Mouse (Mus musculus) CH12.LX (cell line): ENCODE data around the gene Hoxb2. TPM values are rescaled to one million over a fixed set of nuclear protein-coding genes. Genes with fewer than 3 reads are reported as not detected.

Source experiments
- DNase-seq: peaks from one replicate; pipeline ENCODE4 v3.0.0-alpha.2; 2013; ENCODE audit errors: extremely low read depth
- H3K27ac ChIP-seq: 2 replicates; pipeline ENCODE4 v1.5.1; 2012; ENCODE audit warnings: low read depth, mild to moderate bottlenecking, control low read depth, moderate library complexity; ENCODE audit not compliant: insufficient read depth
- H3K27me3 ChIP-seq: replicated peaks from 2 replicates; pipeline ENCODE3; 2012; ENCODE audit warnings: inconsistent platforms
- H3K36me3 ChIP-seq, 2 experiments: replicated peaks in 1 of 2; 2 replicates each; pipeline versions ENCODE3 to v1.6.1; 2012; ENCODE audit warnings: inconsistent platforms in 1 of 2, low read length in 1 of 2, mild to moderate bottlenecking in 1 of 2, mixed read lengths in 1 of 2, moderate library complexity in 1 of 2; ENCODE audit not compliant: control insufficient read depth in 1 of 2, insufficient read depth in 1 of 2
- H3K4me1 ChIP-seq, 2 experiments: 2 replicates each; pipeline ENCODE4 v1.6.1; 2012; ENCODE audit warnings: inconsistent platforms in 1 of 2, moderate library complexity in 1 of 2; ENCODE audit not compliant: insufficient read depth in 2 of 2, control insufficient read depth in 1 of 2
- H3K4me2 ChIP-seq: 2 replicates; pipeline ENCODE4 v1.6.1; 2012; ENCODE audit warnings: low read depth, mild to moderate bottlenecking, control low read depth; ENCODE audit not compliant: poor library complexity, insufficient read depth, severe bottlenecking
- H3K4me3 ChIP-seq, 3 experiments: fragments of 150-350 bp in 1 of 3; sonication (generic) in 1 of 3; replicated peaks in 1 of 3; 2 replicates each; pipeline versions ENCODE3 to v1.5.1; 2011 to 2012; ENCODE audit warnings: low read depth in 2 of 3, low read length in 2 of 3, mild to moderate bottlenecking in 2 of 3, moderate library complexity in 2 of 3, control low read depth in 1 of 3, improper control_type of control experiment in 1 of 3, inconsistent platforms in 1 of 3, mixed read lengths in 1 of 3; ENCODE audit not compliant: poor library complexity in 1 of 3
- H3K79me2 ChIP-seq: replicated peaks from 2 replicates; pipeline ENCODE4 v1.6.1; 2012; ENCODE audit warnings: mild to moderate bottlenecking, moderate library complexity; ENCODE audit not compliant: control insufficient read depth, poor library complexity, insufficient read depth, severe bottlenecking; ENCODE audit errors: extremely low read depth
- H3K9ac ChIP-seq: 2 replicates; pipeline ENCODE4 v1.6.1; 2012; ENCODE audit warnings: low read depth, mild to moderate bottlenecking, control low read depth, moderate library complexity; ENCODE audit not compliant: insufficient read depth
- H3K9me3 ChIP-seq: replicated peaks from 2 replicates; pipeline ENCODE3; 2012; ENCODE audit warnings: low read length, inconsistent platforms, mixed read lengths
- BHLHE40 ChIP-seq: IDR thresholded peaks from 2 replicates; pipeline ENCODE4 v1.6.1; 2011; ENCODE audit warnings: mild to moderate bottlenecking, low read depth, low read length, improper control_type of control experiment
- CHD1 ChIP-seq: IDR thresholded peaks from 2 replicates; pipeline ENCODE4 v1.6.1; 2012; ENCODE audit warnings: low read depth, low read length, improper control_type of control experiment, inconsistent platforms
- CHD2 ChIP-seq: IDR thresholded peaks from 2 replicates; pipeline ENCODE4 v1.6.1; 2011; ENCODE audit warnings: low read length, improper control_type of control experiment
- CTCF ChIP-seq, 2 experiments: IDR thresholded peaks in 1 of 2; conservative IDR thresholded peaks in 1 of 2; 2 replicates each; pipeline ENCODE4 v1.5.1; 2011 to 2012; ENCODE audit warnings: low read depth in 2 of 2, low read length in 2 of 2, improper control_type of control experiment in 1 of 2, inconsistent platforms in 1 of 2, mild to moderate bottlenecking in 1 of 2, moderate library complexity in 1 of 2
- E2F4 ChIP-seq: IDR thresholded peaks from 2 replicates; pipeline ENCODE4 v1.6.1; 2011; ENCODE audit warnings: low read depth, low read length, improper control_type of control experiment; ENCODE audit not compliant: insufficient replicate concordance
- IRF4 ChIP-seq: IDR thresholded peaks from 2 replicates; pipeline ENCODE4 v1.6.1; 2014; ENCODE audit warnings: low read depth, mild to moderate bottlenecking, inconsistent platforms, low read length, improper control_type of control experiment
- KAT2A ChIP-seq: IDR thresholded peaks from 2 replicates; pipeline ENCODE4 v1.6.1; 2012; ENCODE audit warnings: low read length, improper control_type of control experiment, inconsistent platforms; ENCODE audit not compliant: insufficient replicate concordance
- MAFK ChIP-seq: IDR thresholded peaks from 2 replicates; pipeline ENCODE4 v1.6.1; 2011; ENCODE audit warnings: low read length, improper control_type of control experiment; ENCODE audit not compliant: insufficient replicate concordance
- MAX ChIP-seq: IDR thresholded peaks from 2 replicates; pipeline ENCODE4 v1.6.1; 2011; ENCODE audit warnings: low read length, improper control_type of control experiment
- MAZ ChIP-seq: IDR thresholded peaks from 2 replicates; pipeline ENCODE4 v1.6.1; 2012; ENCODE audit warnings: low read depth, mild to moderate bottlenecking, inconsistent platforms, low read length, improper control_type of control experiment, moderate library complexity
- MEF2A ChIP-seq: IDR thresholded peaks from 2 replicates; pipeline ENCODE4 v1.6.1; 2014; ENCODE audit warnings: low read depth, mild to moderate bottlenecking, inconsistent platforms, low read length, improper control_type of control experiment, borderline replicate concordance
- POLR2A ChIP-seq: IDR thresholded peaks from 2 replicates; pipeline ENCODE4 v1.6.1; 2011; ENCODE audit warnings: low read depth, mild to moderate bottlenecking, improper control_type of control experiment, low read length
- RCOR1 ChIP-seq: conservative IDR thresholded peaks from 2 replicates; pipeline ENCODE4 v1.6.1; 2012; ENCODE audit warnings: low read depth, mild to moderate bottlenecking, inconsistent platforms, low read length, improper control_type of control experiment
- UBTF ChIP-seq: IDR thresholded peaks from 2 replicates; pipeline ENCODE4 v1.6.1; 2012; ENCODE audit warnings: low read depth, mild to moderate bottlenecking, inconsistent platforms, low read length, improper control_type of control experiment, moderate library complexity
- ZC3H11A ChIP-seq: IDR thresholded peaks from 2 replicates; pipeline ENCODE4 v1.6.1; 2012; ENCODE audit warnings: low read depth, mild to moderate bottlenecking, inconsistent platforms, low read length, improper control_type of control experiment
- ZMIZ1 ChIP-seq: IDR thresholded peaks from 2 replicates; pipeline ENCODE4 v1.6.1; 2012; ENCODE audit warnings: low read depth, mild to moderate bottlenecking, inconsistent platforms, low read length, improper control_type of control experiment
- ZNF384 ChIP-seq: IDR thresholded peaks from 2 replicates; pipeline ENCODE4 v1.6.1; 2012; ENCODE audit warnings: low read depth, low read length, improper control_type of control experiment, inconsistent platforms
- dilution Hi-C: fragments of 300-500 bp; cut with MboI; formaldehyde crosslinking; loops from 2 replicates; pipeline ENCODE4 v1.14.3; 2020; ENCODE audit warnings: low sequenced_read_pairs; ENCODE audit not compliant: extremely low pct_unique_long_range_greater_than_20kb, extremely low pct_ligation_motif_present
- in situ Hi-C: fragments of 300-500 bp; cut with MboI; formaldehyde crosslinking; loops from 3 replicates; pipeline ENCODE4 v1.14.3; 2019; ENCODE audit warnings: low sequenced_read_pairs, low pct_ligation_motif_present, low pct_unique_long_range_greater_than_20kb, mixed read lengths
- polyA plus RNA-seq: library from polyadenylated mRNA; unstranded; fragments of >175 nt; gene quantifications from 2 replicates; pipeline ENCODE4 v1.2.1, GENCODE M21; 2012; ENCODE audit warnings: low read depth; ENCODE audit not compliant: insufficient read length
- total RNA-seq, 2 experiments: library from RNA; depleted of rRNA; stranded (reverse); fragments of 300-350 nt in 1 of 2; fragments of >200 nt in 1 of 2; gene quantifications; 2 replicates each; pipeline ENCODE4 v1.2.3; 2012 to 2014

Gene Hoxb2
- total and polyA plus RNA-seq, 3 experiments, result not detected

- H3K27me3 ChIP-seq, result peaks cover 38% of the 10 kb centered on the region
- H3K9me3 ChIP-seq, result no peaks in the 10 kb centered on the region
- dilution Hi-C loops, result no loop called here
- peaks cover 4 to 16% of the 10 kb centered on the region in 2 experiments; a peak in 2 of 4 replicates for H3K4me1 ChIP-seq
- in situ Hi-C loops, result loop anchor here (25.0 kb wide), 1 partner anchor 220 kb away; no protein-coding TSS in a partner anchor
- no peak overlapping the region for H3K27ac ChIP-seq
- TF ChIP-seq UBTF (no peak), KAT2A (no peak), E2F4 (no peak), ZC3H11A (no peak), CHD1 (no peak), CHD2 (no peak), POLR2A (no peak), MEF2A (no peak), ZMIZ1 (no peak), MAZ (no peak), IRF4 (no peak)
- no peaks in the 10 kb centered on the region for H3K79me2 ChIP-seq
- H3K4me3 ChIP-seq, result no peak overlapping the region
- no peak overlapping the region for H3K4me2 ChIP-seq
- H3K9ac ChIP-seq, result no peak overlapping the region
- H3K36me3 ChIP-seq, result peaks cover 0 to 11% of the 10 kb centered on the region in 2 experiments
- DNase-seq, result no peak
Measured at GRCm38 (mm10) chr11:96316696-96317607, 33.4 kb upstream of the Hoxb2 start.

- H3K9ac ChIP-seq, result peak within 1 kb of the TSS; percentile 96
- peaks cover 0 to 11% of the 10 kb centered on the region in 2 experiments for H3K36me3 ChIP-seq
- peak within 1 kb of the TSS; percentile 76 to 98 (median 82) for H3K4me3 ChIP-seq
- no peaks in the 10 kb centered on the region for H3K79me2 ChIP-seq
- DNase-seq, result peak; percentile 10
- no peaks in the 10 kb centered on the region for H3K9me3 ChIP-seq
- H3K4me2 ChIP-seq, result peak within 1 kb of the TSS; percentile 81
- dilution Hi-C loops (no loop called here), in situ Hi-C loops (loop anchor here (25.0 kb wide), 1 partner anchor 220 kb away; no protein-coding TSS in a partner anchor)
- no peak for TF ChIP-seq CTCF (conservative IDR thresholded peaks at IDR 0.05 in 1 of 2, IDR thresholded peaks at IDR 0.05 in 1 of 2; ENCODE audit: low read depth in 2 of 2, low read length in 2 of 2)
- TF ChIP-seq MAX, result peak; percentile 40; the same call in 1 of the 2 replicates
- no peak for TF ChIP-seq MAFK
- 0 out of 2 replicates have a peak, but pooled peaks have one; percentile 30 for TF ChIP-seq CHD1
- peak; percentile 8; the same call in 1 of the 2 replicates for TF ChIP-seq MAZ
- TF ChIP-seq ZNF384, result no peak
- TF ChIP-seq BHLHE40, result 0 out of 2 replicates have a peak, but pooled peaks have one; percentile 4
- 0 out of 2 replicates have a peak, but pooled peaks have one; percentile 20 for TF ChIP-seq RCOR1
- TF ChIP-seq IRF4, result no peak
- peaks cover 31% of the 10 kb centered on the region for H3K27me3 ChIP-seq
- peaks cover 4 to 15% of the 10 kb centered on the region in 2 experiments; a peak in 2 of 4 replicates for H3K4me1 ChIP-seq
- H3K27ac ChIP-seq, result no peak within 1 kb of the TSS
Measured at GRCm38 (mm10) chr11:96317608-96318367, 32.5 kb upstream of the Hoxb2 start, which contains the start of gene Hoxb4. TSS of gene Hoxb4 (plus strand) at chr11:96318267.
